Mouse (Mus musculus): ENCODE results near the gene Slc25a28.
A peak's percentile ranks its signal among the peaks of the same experiment; 100 is the strongest.

Slc25a28 gene

GRCm38 (mm10) chr19:43675525-43676400, 1.1 kb upstream of the Slc25a28 start:
- DNase-seq, result no peak

- DNase-seq, result no peak
Measured at GRCm38 (mm10) chr19:43674316-43674689, 378 bp downstream of the Slc25a28 start.

- DNase-seq, result no peak
Measured at GRCm38 (mm10) chr19:43673513-43674315, 967 bp downstream of the Slc25a28 start.

GRCm38 (mm10) chr19:43671054-43671453, 3.6 kb downstream of the Slc25a28 start:
- DNase-seq, result peak; percentile 14

GRCm38 (mm10) chr19:43669136-43669759, 5.4 kb downstream of the Slc25a28 start:
- no peak for DNase-seq

GRCm38 (mm10) chr19:43667430-43667809, 7.3 kb downstream of the Slc25a28 start:
- DNase-seq, result no peak

- peak; percentile 12 for DNase-seq
Measured at GRCm38 (mm10) chr19:43666661-43667429, 7.8 kb downstream of the Slc25a28 start.

GRCm38 (mm10) chr19:43665441-43666048, 9.1 kb downstream of the Slc25a28 start:
- peak; percentile 25 for DNase-seq

GRCm38 (mm10) chr19:43663471-43663870, 11.2 kb downstream of the Slc25a28 start:
- DNase-seq, result no peak

GRCm38 (mm10) chr19:43662176-43662967, 12.3 kb downstream of the Slc25a28 start:
- peak; percentile 20 for DNase-seq

- DNase-seq, result no peak
Measured at GRCm38 (mm10) chr19:43660774-43661173, 13.9 kb downstream of the Slc25a28 start.

- DNase-seq, result no peak
Measured at GRCm38 (mm10) chr19:43659632-43660031, 15.0 kb downstream of the Slc25a28 start.

- DNase-seq, result peak; percentile 32
Measured at GRCm38 (mm10) chr19:43655735-43656492, 18.8 kb downstream of the Slc25a28 start.

GRCm38 (mm10) chr19:43651241-43651785, 23.4 kb downstream of the Slc25a28 start:
- no peak for DNase-seq

GRCm38 (mm10) chr19:43648343-43648742, 26.3 kb downstream of the Slc25a28 start:
- DNase-seq, result no peak

- DNase-seq, result no peak
Measured at GRCm38 (mm10) chr19:43647261-43647660, 27.4 kb downstream of the Slc25a28 start.

GRCm38 (mm10) chr19:43646852-43647251, 27.8 kb downstream of the Slc25a28 start:
- no peak for DNase-seq

- no peak for DNase-seq
Measured at GRCm38 (mm10) chr19:43645508-43645907, 29.2 kb downstream of the Slc25a28 start.

- DNase-seq, result no peak
Measured at GRCm38 (mm10) chr19:43642843-43643242, 31.8 kb downstream of the Slc25a28 start.

- DNase-seq, result no peak
Measured at GRCm38 (mm10) chr19:43641833-43642232, 32.8 kb downstream of the Slc25a28 start.

All from cerebellum, adult 11-12 months (tissue).